Mouse (Mus musculus) kidney, embryonic 14.5 days (tissue): ENCODE results near the gene Adgrf1. TPM values are rescaled to one million over a fixed set of nuclear protein-coding genes. Genes with fewer than 3 reads are reported as not detected.

Source experiments
- ATAC-seq: fragments of 200-750 bp; cut with Nextera tagmentation; 2 replicates; pipeline ENCODE4 v1.8.0; 2017; ENCODE audit warnings: moderate number of reproducible peaks, mild to moderate bottlenecking, moderate TSS enrichment, moderate library complexity; ENCODE audit not compliant: low FRiP score, low TSS enrichment
- H3K27ac ChIP-seq: fragments of 300-500 bp; sonication (generic); 2 replicates; pipeline ENCODE4 v1.5.1; 2014; ENCODE audit warnings: low read depth, mild to moderate bottlenecking, low read length, moderate library complexity, mixed read lengths
- H3K27me3 ChIP-seq: fragments of 300-500 bp; sonication (generic); 2 replicates; pipeline ENCODE4 v1.6.1; 2014; ENCODE audit warnings: mild to moderate bottlenecking, low read length; ENCODE audit not compliant: control insufficient read depth, insufficient read depth
- H3K36me3 ChIP-seq: fragments of 300-500 bp; sonication (generic); 2 replicates; pipeline ENCODE4 v1.6.1; 2014; ENCODE audit warnings: low read length, mixed read lengths; ENCODE audit not compliant: control insufficient read depth, insufficient read depth
- H3K4me1 ChIP-seq: fragments of 300-500 bp; sonication (generic); 2 replicates; pipeline ENCODE4 v1.6.1; 2014; ENCODE audit warnings: low read length, mixed read lengths; ENCODE audit not compliant: control insufficient read depth, insufficient read depth
- H3K4me2 ChIP-seq: fragments of 300-500 bp; sonication (generic); replicated peaks from 2 replicates; pipeline ENCODE4 v1.6.1; 2014; ENCODE audit warnings: low read depth, mild to moderate bottlenecking, low read length
- H3K4me3 ChIP-seq: fragments of 300-500 bp; sonication (generic); 2 replicates; pipeline ENCODE4 v1.5.1; 2014; ENCODE audit warnings: mild to moderate bottlenecking, low read length
- H3K9ac ChIP-seq: fragments of 300-500 bp; sonication (generic); 2 replicates; pipeline ENCODE4 v1.6.1; 2014; ENCODE audit warnings: low read depth, mild to moderate bottlenecking, low read length, moderate library complexity
- H3K9me3 ChIP-seq: fragments of 300-500 bp; sonication (generic); 2 replicates; pipeline ENCODE4 v1.6.1; 2016; ENCODE audit warnings: low read length; ENCODE audit not compliant: control insufficient read depth
- WGBS: fragments of 180-500 bp; shearing (Covaris S2); extraction: QIAGEN DNeasy Blood & Tissue Kit; methylation state at CpG from one replicate; pipeline ENCODE4 v1.1.7; 2014; 5-methylcytosine and 5-hydroxymethylcytosine counted together
- polyA plus RNA-seq: library from polyadenylated mRNA; unstranded; fragments of >200 nt; fragmentation: Nextera tagmentation; extraction: Ambion mirVana; gene quantifications from 2 replicates; pipeline ENCODE4 v1.2.1, GENCODE M21; 2014

Gene Adgrf1
- polyA plus RNA-seq, 1 experiment from 2014 or later: 0.49 TPM

GRCm38 (mm10) chr17:43362881-43363280 lies 92.8 kb downstream of the Adgrf1 start:
- no peak overlapping the region; the same call in 1 of the 2 replicates for H3K4me2 ChIP-seq
- H3K27ac ChIP-seq: no peak overlapping the region
- H3K4me1 ChIP-seq: peaks cover 17% of the 10 kb centered on the region; the same call in 1 of the 2 replicates
- H3K9ac ChIP-seq: no peak overlapping the region
- H3K9me3 ChIP-seq: no peaks in the 10 kb centered on the region
- ATAC-seq: no peak
- no peaks in the 10 kb centered on the region for H3K27me3 ChIP-seq
- 71% methylated on average over 6 of the region's 6 CpGs for WGBS
- no peak overlapping the region for H3K4me3 ChIP-seq
- H3K36me3 ChIP-seq: no peaks in the 10 kb centered on the region

- no peak overlapping the region for H3K4me2 ChIP-seq
- H3K4me3 ChIP-seq: no peak overlapping the region
- no peak for ATAC-seq
- H3K9me3 ChIP-seq: no peaks in the 10 kb centered on the region
- no peaks in the 10 kb centered on the region for H3K36me3 ChIP-seq
- H3K4me1 ChIP-seq: peaks cover 12% of the 10 kb centered on the region; the same call in 1 of the 2 replicates
- no peaks in the 10 kb centered on the region for H3K27me3 ChIP-seq
- H3K27ac ChIP-seq: no peak overlapping the region
- WGBS: 73% methylated on average over 6 of the region's 6 CpGs
- H3K9ac ChIP-seq: no peak overlapping the region
Measured at GRCm38 (mm10) chr17:43363921-43364320, 93.8 kb downstream of the Adgrf1 start.

GRCm38 (mm10) chr17:43365297-43365696 lies 95.2 kb downstream of the Adgrf1 start:
- no peak overlapping the region for H3K9ac ChIP-seq
- WGBS: 79% methylated on average over 6 of the region's 6 CpGs
- no peak overlapping the region for H3K4me2 ChIP-seq
- H3K9me3 ChIP-seq: no peaks in the 10 kb centered on the region
- no peak for ATAC-seq
- peaks cover 12% of the 10 kb centered on the region; the same call in 1 of the 2 replicates for H3K4me1 ChIP-seq
- H3K4me3 ChIP-seq: no peak overlapping the region
- no peak overlapping the region for H3K27ac ChIP-seq
- no peaks in the 10 kb centered on the region for H3K27me3 ChIP-seq
- no peaks in the 10 kb centered on the region for H3K36me3 ChIP-seq

- Histone ChIP-seq H3K27ac (no peak overlapping the region), H3K4me1 (peaks cover 9% of the 10 kb centered on the region; the same call in 1 of the 2 replicates), H3K9ac (no peak overlapping the region), H3K4me2 (no peak overlapping the region), H3K9me3 (no peaks in the 10 kb centered on the region), H3K4me3 (no peak overlapping the region), H3K36me3 (no peaks in the 10 kb centered on the region), H3K27me3 (no peaks in the 10 kb centered on the region)
- 63% methylated on average over 9 of the region's 9 CpGs for WGBS
- no peak for ATAC-seq
Measured at GRCm38 (mm10) chr17:43366486-43366885, 96.4 kb downstream of the Adgrf1 start.

- Histone ChIP-seq H3K27me3 (no peaks in the 10 kb centered on the region), H3K4me3 (no peak overlapping the region), H3K27ac (no peak overlapping the region; the same call in 1 of the 2 replicates), H3K4me1 (0 out of 2 replicates have a peak, but pooled peaks cover 3% of the 10 kb centered on the region), H3K9me3 (no peaks in the 10 kb centered on the region), H3K4me2 (no peak overlapping the region), H3K36me3 (no peaks in the 10 kb centered on the region), H3K9ac (no peak overlapping the region)
- no peak for ATAC-seq
- 53% methylated on average over 5 of the region's 5 CpGs for WGBS
Measured at GRCm38 (mm10) chr17:43368171-43368576, 98.0 kb downstream of the Adgrf1 start.

GRCm38 (mm10) chr17:43372604-43373003 lies 102.5 kb downstream of the Adgrf1 start:
- no peaks in the 10 kb centered on the region for H3K27me3 ChIP-seq
- no peak overlapping the region for H3K4me3 ChIP-seq
- H3K9ac ChIP-seq: no peak overlapping the region
- H3K36me3 ChIP-seq: no peaks in the 10 kb centered on the region
- 71% methylated on average over 4 of the region's 4 CpGs for WGBS
- no peak overlapping the region for H3K27ac ChIP-seq
- no peak overlapping the region for H3K4me2 ChIP-seq
- no peaks in the 10 kb centered on the region for H3K9me3 ChIP-seq
- ATAC-seq: no peak
- no peaks in the 10 kb centered on the region for H3K4me1 ChIP-seq

- no peak for ATAC-seq
- Histone ChIP-seq H3K27me3 (no peaks in the 10 kb centered on the region), H3K36me3 (no peaks in the 10 kb centered on the region), H3K9me3 (no peaks in the 10 kb centered on the region), H3K4me1 (no peaks in the 10 kb centered on the region), H3K27ac (no peak overlapping the region; the same call in 1 of the 2 replicates), H3K4me2 (no peak overlapping the region), H3K4me3 (no peak overlapping the region), H3K9ac (no peak overlapping the region)
- 60% methylated on average over 4 of the region's 4 CpGs for WGBS
Measured at GRCm38 (mm10) chr17:43374020-43374419, 103.9 kb downstream of the Adgrf1 start.

Other genes with a start within 250 kb of the Adgrf1 start
- gene Adgrf5, start 90.1 kb downstream of the Adgrf1 start, polyA plus RNA-seq: 6.1 and 16.2 TPM in 2 replicates
- gene Mep1a, start 232.5 kb downstream of the Adgrf1 start, polyA plus RNA-seq: 6.0 and 12.8 TPM in 2 replicates